Comparison of ENCODE assay signal across 8 mouse cellular contexts in genomic region chr15:78931577-78931976, GRCm38 (mm10). TPM values are rescaled to one million over a fixed set of nuclear protein-coding genes. Genes with fewer than 3 reads are reported as not detected.
A peak's percentile ranks its signal among the peaks of the same experiment; 100 is the strongest.
DNase-seq lines count a peak whose midpoint lies in the region; ATAC-seq and TF ChIP-seq lines count a peak whose summit lies in the region.

No protein-coding gene starts in this region.

- peaks cover 14% of the 10 kb centered on the region for H3K27me3 ChIP-seq in hindbrain, embryonic 10.5 days (ENCODE audit: insufficient read depth, poor library complexity, severe bottlenecking)
- H3K27me3 ChIP-seq in hindbrain, embryonic 14.5 days (ENCODE audit: control insufficient read depth, insufficient read depth, low read length) = peaks cover 15% of the 10 kb centered on the region
- peaks cover 12% of the 10 kb centered on the region for H3K27me3 ChIP-seq in midbrain, embryonic 13.5 days

- peaks cover 15% of the 10 kb centered on the region for H3K36me3 ChIP-seq in hindbrain, embryonic 10.5 days
- 0 out of 2 replicates have a peak, but pooled peaks cover 4% of the 10 kb centered on the region for H3K36me3 ChIP-seq in hindbrain, embryonic 14.5 days (replicated peaks; ENCODE audit: control insufficient read depth, insufficient read depth)
- no peaks in the 10 kb centered on the region for H3K36me3 ChIP-seq in midbrain, embryonic 13.5 days

- no peak overlapping the region for H3K27ac ChIP-seq in hindbrain, embryonic 10.5 days
- no peak overlapping the region for H3K27ac ChIP-seq in hindbrain, embryonic 14.5 days
- no peak overlapping the region for H3K27ac ChIP-seq in bone marrow macrophage, adult 2 months (ENCODE audit: insufficient read depth, low read depth, low read length)
- H3K27ac ChIP-seq in midbrain, embryonic 13.5 days = no peak overlapping the region

- no peak overlapping the region for H3K4me2 ChIP-seq in hindbrain, embryonic 14.5 days (replicated peaks)
- no peak overlapping the region for H3K4me2 ChIP-seq in midbrain, embryonic 13.5 days (replicated peaks)

- peaks cover 37% of the 10 kb centered on the region for H3K4me1 ChIP-seq in hindbrain, embryonic 10.5 days (replicated peaks)
- H3K4me1 ChIP-seq in hindbrain, embryonic 14.5 days (replicated peaks; ENCODE audit: control insufficient read depth, insufficient read depth, low read length) = peaks cover 18% of the 10 kb centered on the region
- peaks cover 11% of the 10 kb centered on the region for H3K4me1 ChIP-seq in bone marrow macrophage, adult 2 months (ENCODE audit: control insufficient read depth, insufficient read depth, low read length)
- H3K4me1 ChIP-seq in midbrain, embryonic 13.5 days (replicated peaks) = peaks cover 34% of the 10 kb centered on the region

- no peak for TF ChIP-seq POLR2A in bone marrow macrophage, adult 2 months (IDR thresholded peaks at IDR 0.05; ENCODE audit: borderline replicate concordance, low read depth, low read length)

- 30% methylated on average over 3 of the region's 3 CpGs for WGBS in hindbrain, embryonic 10.5 days
- 24% methylated on average over 3 of the region's 3 CpGs for WGBS in hindbrain, embryonic 14.5 days
- 21% methylated on average over 3 of the region's 3 CpGs for WGBS in midbrain, embryonic 13.5 days

- H3K4me3 ChIP-seq in hindbrain, embryonic 10.5 days = no peak overlapping the region
- H3K4me3 ChIP-seq in hindbrain, embryonic 14.5 days (replicated peaks; ENCODE audit: low read length) = no peak overlapping the region
- no peak overlapping the region for H3K4me3 ChIP-seq in bone marrow macrophage, adult 2 months (ENCODE audit: insufficient read depth, low read length)
- no peak overlapping the region for H3K4me3 ChIP-seq in midbrain, embryonic 13.5 days (replicated peaks)

- H3K9me3 ChIP-seq in hindbrain, embryonic 10.5 days = no peaks in the 10 kb centered on the region
- no peaks in the 10 kb centered on the region for H3K9me3 ChIP-seq in hindbrain, embryonic 14.5 days (ENCODE audit: control insufficient read depth, low read length)
- no peaks in the 10 kb centered on the region for H3K9me3 ChIP-seq in midbrain, embryonic 13.5 days

- ATAC-seq in hindbrain, embryonic 14.5 days (ENCODE audit: low FRiP score) = no peak
- ATAC-seq in hematopoietic stem cell, adult 5-6 weeks (replicated peaks in 1 of 2; ENCODE audit: insufficient read depth in 1 of 2, low FRiP score in 2 of 2, low TSS enrichment in 1 of 2, low read depth in 1 of 2, poor library complexity in 2 of 2, severe bottlenecking in 2 of 2) = peak; percentile 52 to 53; a peak in 3 of 4 replicates
- peak; percentile 55 for ATAC-seq in megakaryocyte, adult 5-6 weeks (ENCODE audit: poor library complexity, severe bottlenecking)
- no peak for ATAC-seq in midbrain, embryonic 13.5 days

- DNase-seq in hindbrain, embryonic 10.5 days (ENCODE audit: low spot score) = peak; percentile 16
- no peak for DNase-seq in hindbrain, embryonic 14.5 days (ENCODE audit: low spot score)
- DNase-seq in CD8-positive naive resting alpha-beta T cell, adult 2 months (ENCODE audit: low read depth in 2 of 2, low spot score in 2 of 2) = peak; percentile 64 to 70
- no peak for DNase-seq in testis, postnatal 10 days (ENCODE audit: low spot score)

- no peak overlapping the region for H3K9ac ChIP-seq in hindbrain, embryonic 14.5 days
- H3K9ac ChIP-seq in midbrain, embryonic 13.5 days (replicated peaks) = no peak overlapping the region

- peak; percentile 53; the same call in 1 of the 2 replicates for TF ChIP-seq CTCF in bone marrow macrophage, adult 2 months (IDR thresholded peaks at IDR 0.05; ENCODE audit: low read depth, low read length)

RNA-seq across cellular contexts. Expression of gene Nol12, which starts 3.2 kb away (rescaled TPM):
- 64.1 and 68.0 TPM in 2 replicates for polyA plus RNA-seq in hindbrain, embryonic 10.5 days (2016; fragmentation: Nextera tagmentation; extraction: Ambion mirVana)
- polyA plus RNA-seq in hindbrain, embryonic 14.5 days (2014; fragmentation: Nextera tagmentation; extraction: Ambion mirVana) = 57.7 and 59.2 TPM in 2 replicates
- 25.7 and 28.1 TPM in 2 replicates for polyA plus RNA-seq in bone marrow macrophage, adult 2 months (2012; ENCODE audit: insufficient read depth, insufficient read length, missing spikeins)
- total RNA-seq in hematopoietic stem cell, adult 5-6 weeks (2017) = 23.7 and 37.5 TPM in 2 replicates
- total RNA-seq in megakaryocyte, adult 5-6 weeks (2015) = 28.2 and 32.4 TPM in 2 replicates
- total RNA-seq in megakaryocyte, adult 5-6 weeks (2017) = 12.6 and 16.0 TPM in 2 replicates
- polyA plus RNA-seq in midbrain, embryonic 13.5 days (2015; fragmentation: Nextera tagmentation; extraction: Ambion mirVana) = 53.1 and 58.0 TPM in 2 replicates

RNA-seq across cellular contexts. Expression of gene Lgals1, which starts 5.1 kb away (rescaled TPM):
- polyA plus RNA-seq in hindbrain, embryonic 10.5 days (2016; fragmentation: Nextera tagmentation; extraction: Ambion mirVana) = 305 and 403 TPM in 2 replicates
- 117 and 157 TPM in 2 replicates for polyA plus RNA-seq in hindbrain, embryonic 14.5 days (2014; fragmentation: Nextera tagmentation; extraction: Ambion mirVana)
- polyA plus RNA-seq in bone marrow macrophage, adult 2 months (2012; ENCODE audit: insufficient read depth, insufficient read length, missing spikeins) = 1,085 and 1,245 TPM in 2 replicates
- 77.1 and 108 TPM in 2 replicates for total RNA-seq in hematopoietic stem cell, adult 5-6 weeks (2017)
- 851 and 870 TPM in 2 replicates for total RNA-seq in megakaryocyte, adult 5-6 weeks (2015)
- total RNA-seq in megakaryocyte, adult 5-6 weeks (2017) = 1,185 and 1,205 TPM in 2 replicates
- polyA plus RNA-seq in midbrain, embryonic 13.5 days (2015; fragmentation: Nextera tagmentation; extraction: Ambion mirVana) = 109 and 125 TPM in 2 replicates

RNA-seq across cellular contexts. Expression of gene Triobp, which starts 15.9 kb away (rescaled TPM):
- polyA plus RNA-seq in hindbrain, embryonic 10.5 days (2016; fragmentation: Nextera tagmentation; extraction: Ambion mirVana) = 45.8 and 48.0 TPM in 2 replicates
- 37.4 and 41.1 TPM in 2 replicates for polyA plus RNA-seq in hindbrain, embryonic 14.5 days (2014; fragmentation: Nextera tagmentation; extraction: Ambion mirVana)
- 28.7 and 33.2 TPM in 2 replicates for polyA plus RNA-seq in bone marrow macrophage, adult 2 months (2012; ENCODE audit: insufficient read depth, insufficient read length, missing spikeins)
- total RNA-seq in hematopoietic stem cell, adult 5-6 weeks (2017) = 28.3 and 39.2 TPM in 2 replicates
- total RNA-seq in megakaryocyte, adult 5-6 weeks (2015) = 99.4 and 106 TPM in 2 replicates
- total RNA-seq in megakaryocyte, adult 5-6 weeks (2017) = 36.6 and 41.5 TPM in 2 replicates
- 38.3 and 42.6 TPM in 2 replicates for polyA plus RNA-seq in midbrain, embryonic 13.5 days (2015; fragmentation: Nextera tagmentation; extraction: Ambion mirVana)

RNA-seq across cellular contexts. Expression of gene Pdxp, which starts 17.9 kb away (rescaled TPM):
- polyA plus RNA-seq in hindbrain, embryonic 10.5 days (2016; fragmentation: Nextera tagmentation; extraction: Ambion mirVana) = 29.5 and 33.9 TPM in 2 replicates
- polyA plus RNA-seq in hindbrain, embryonic 14.5 days (2014; fragmentation: Nextera tagmentation; extraction: Ambion mirVana) = 105 and 121 TPM in 2 replicates
- 1.7 and 2.3 TPM in 2 replicates for polyA plus RNA-seq in bone marrow macrophage, adult 2 months (2012; ENCODE audit: insufficient read depth, insufficient read length, missing spikeins)
- 7.7 and 8.4 TPM in 2 replicates for total RNA-seq in hematopoietic stem cell, adult 5-6 weeks (2017)
- total RNA-seq in megakaryocyte, adult 5-6 weeks (2015) = 3.5 and 5.1 TPM in 2 replicates
- total RNA-seq in megakaryocyte, adult 5-6 weeks (2017) = 2.1 and 2.6 TPM in 2 replicates
- 55.8 and 63.2 TPM in 2 replicates for polyA plus RNA-seq in midbrain, embryonic 13.5 days (2015; fragmentation: Nextera tagmentation; extraction: Ambion mirVana)

RNA-seq across cellular contexts. Expression of gene Sh3bp1, which starts 32.0 kb away (rescaled TPM):
- polyA plus RNA-seq in hindbrain, embryonic 10.5 days (2016; fragmentation: Nextera tagmentation; extraction: Ambion mirVana) = 23.8 and 24.7 TPM in 2 replicates
- 3.7 and 5.5 TPM in 2 replicates for polyA plus RNA-seq in hindbrain, embryonic 14.5 days (2014; fragmentation: Nextera tagmentation; extraction: Ambion mirVana)
- polyA plus RNA-seq in bone marrow macrophage, adult 2 months (2012; ENCODE audit: insufficient read depth, insufficient read length, missing spikeins) = 158 and 180 TPM in 2 replicates
- total RNA-seq in hematopoietic stem cell, adult 5-6 weeks (2017) = 19.9 and 27.4 TPM in 2 replicates
- total RNA-seq in megakaryocyte, adult 5-6 weeks (2015) = 46.5 and 53.3 TPM in 2 replicates
- 34.0 and 38.2 TPM in 2 replicates for total RNA-seq in megakaryocyte, adult 5-6 weeks (2017)
- 2.5 and 4.9 TPM in 2 replicates for polyA plus RNA-seq in midbrain, embryonic 13.5 days (2015; fragmentation: Nextera tagmentation; extraction: Ambion mirVana)

Comparison
In these comparisons a context has a peak if more than half of its experiments do, and no peak if none do; other contexts are left out.
1. DNase-seq: peak in hindbrain, embryonic 10.5 days (single experiment) and CD8-positive naive resting alpha-beta T cell, adult 2 months (2 of 2); none in hindbrain, embryonic 14.5 days (single experiment) and testis, postnatal 10 days (single experiment).
2. ATAC-seq: peak in hematopoietic stem cell, adult 5-6 weeks (2 of 2) and megakaryocyte, adult 5-6 weeks (single experiment); none in hindbrain, embryonic 14.5 days (single experiment) and midbrain, embryonic 13.5 days (single experiment).